41 mouse cellular contexts compared by ENCODE assay signal in genomic region chr2:36415591-36415990, GRCm38 (mm10). TPM values are rescaled to one million over a fixed set of nuclear protein-coding genes. Genes with fewer than 3 reads are reported as not detected.
"Had no signal": no experiment of that assay in that cellular context is flagged by ENCODE, and none has a peak within 500 bp of the region (broad histone marks: within the 10 kb centered on the region; RNA-seq: fewer than 3 reads in every experiment).

No protein-coding gene starts in this region.

RNA-seq across cellular contexts. Expression of gene Olfr339, which starts 3.2 kb away (rescaled TPM):
- total RNA-seq: heart, postnatal 10 days; heart, postnatal 14 days; heart, postnatal 25 days; heart, postnatal 36 days; heart, postnatal 4 days; hematopoietic stem cell, adult 5-6 weeks; hindbrain, postnatal 0 days; layer of hippocampus, adult 18-20 months; layer of hippocampus, adult 2 months; layer of hippocampus, adult 8-10 months; layer of hippocampus, postnatal 10 days; layer of hippocampus, postnatal 14 days; layer of hippocampus, postnatal 25 days; layer of hippocampus, postnatal 36 days; left cerebral cortex, adult 18-20 months; left cerebral cortex, adult 2 months; left cerebral cortex, adult 8-10 months had no signal
- polyA plus RNA-seq: heart, embryonic 12.5 days; heart, embryonic 13.5 days; heart, embryonic 14.5 days; heart, embryonic 15.5 days; heart, embryonic 16.5 days; heart, postnatal 0 days; hindbrain, embryonic 10.5 days; hindbrain, embryonic 11.5 days; hindbrain, embryonic 12.5 days; hindbrain, embryonic 13.5 days; hindbrain, embryonic 14.5 days; hindbrain, embryonic 15.5 days; hindbrain, embryonic 16.5 days; hindbrain, postnatal 0 days; inflammation-experienced regulatory T-cells, adult 6 months; intestine, embryonic 14.5 days; intestine, embryonic 15.5 days; intestine, embryonic 16.5 days; intestine, postnatal 0 days; kidney, adult 2 months; kidney, embryonic 14.5 days; kidney, embryonic 15.5 days; kidney, embryonic 16.5 days; kidney, postnatal 0 days; large intestine, adult 2 months had no signal

RNA-seq across cellular contexts. Expression of gene Olfr340, which starts 36.8 kb away (rescaled TPM):
- total RNA-seq: heart, postnatal 10 days; heart, postnatal 14 days; heart, postnatal 25 days; heart, postnatal 36 days; heart, postnatal 4 days; hindbrain, postnatal 0 days; layer of hippocampus, adult 18-20 months; layer of hippocampus, adult 2 months; layer of hippocampus, adult 8-10 months; layer of hippocampus, postnatal 10 days; layer of hippocampus, postnatal 14 days; layer of hippocampus, postnatal 25 days; layer of hippocampus, postnatal 36 days; left cerebral cortex, adult 18-20 months; left cerebral cortex, adult 2 months; left cerebral cortex, adult 8-10 months had no signal
- polyA plus RNA-seq: heart, embryonic 12.5 days; heart, embryonic 13.5 days; heart, embryonic 14.5 days; heart, embryonic 15.5 days; heart, embryonic 16.5 days; heart, postnatal 0 days; hindbrain, embryonic 10.5 days; hindbrain, embryonic 11.5 days; hindbrain, embryonic 12.5 days; hindbrain, embryonic 13.5 days; hindbrain, embryonic 14.5 days; hindbrain, embryonic 15.5 days; hindbrain, embryonic 16.5 days; hindbrain, postnatal 0 days; inflammation-experienced regulatory T-cells, adult 6 months; intestine, embryonic 14.5 days; intestine, embryonic 15.5 days; intestine, embryonic 16.5 days; intestine, postnatal 0 days; kidney, adult 2 months; kidney, embryonic 14.5 days; kidney, embryonic 15.5 days; kidney, embryonic 16.5 days; kidney, postnatal 0 days; large intestine, adult 2 months had no signal

RNA-seq across cellular contexts. Expression of gene Olfr338, which starts 42.3 kb away (rescaled TPM):
- total RNA-seq: heart, postnatal 10 days; heart, postnatal 14 days; heart, postnatal 25 days; heart, postnatal 36 days; heart, postnatal 4 days; hematopoietic stem cell, adult 5-6 weeks; hindbrain, postnatal 0 days; layer of hippocampus, adult 18-20 months; layer of hippocampus, postnatal 10 days; layer of hippocampus, postnatal 25 days; left cerebral cortex, adult 18-20 months had no signal
- polyA plus RNA-seq: heart, embryonic 12.5 days; heart, embryonic 13.5 days; heart, embryonic 14.5 days; heart, embryonic 15.5 days; heart, embryonic 16.5 days; heart, postnatal 0 days; hindbrain, embryonic 10.5 days; hindbrain, embryonic 11.5 days; hindbrain, embryonic 12.5 days; hindbrain, embryonic 14.5 days; hindbrain, embryonic 15.5 days; hindbrain, embryonic 16.5 days; hindbrain, postnatal 0 days; intestine, embryonic 14.5 days; intestine, embryonic 16.5 days; intestine, postnatal 0 days; kidney, adult 2 months; kidney, embryonic 15.5 days; kidney, embryonic 16.5 days; kidney, postnatal 0 days; large intestine, adult 2 months had no signal
